Mouse (Mus musculus): ENCODE measurements around the gene Cttnbp2. TPM values are rescaled to one million over a fixed set of nuclear protein-coding genes. Genes with fewer than 3 reads are reported as not detected.
A peak's percentile ranks its signal among the peaks of the same experiment; 100 is the strongest.
"Not testable (repeated sequence)": the region's sequence is repeated elsewhere in the genome, so short reads cannot be mapped to it uniquely, and the experiment has no call there.

Cttnbp2 gene
- polyA plus RNA-seq, 1 experiment from 2014 or later: 25.1 TPM

GRCm38 (mm10) chr6:18417866-18418454 lies 96.7 kb downstream of the Cttnbp2 start:
- Histone ChIP-seq H3K27me3 (ENCODE audit: control insufficient read depth, insufficient read depth, low read length) (no peaks in the 10 kb centered on the region), H3K27ac (ENCODE audit: low read depth, low read length) (no peak overlapping the region), H3K9ac (ENCODE audit: low read depth, low read length) (no peak overlapping the region), H3K36me3 (ENCODE audit: control insufficient read depth, insufficient read depth, low read length) (no peaks in the 10 kb centered on the region), H3K9me3 (ENCODE audit: control insufficient read depth, low read length) (no peaks in the 10 kb centered on the region), H3K4me1 (replicated peaks; ENCODE audit: control insufficient read depth, insufficient read depth, low read length) (no peaks in the 10 kb centered on the region), H3K4me3 (ENCODE audit: low read depth, low read length) (no peak overlapping the region), H3K4me2 (replicated peaks; ENCODE audit: low read depth, low read length) (no peak overlapping the region)
- DNase-seq (ENCODE audit: low spot score) (no peak), ATAC-seq (ENCODE audit: low FRiP score) (no peak)
- WGBS: 89% methylated on average over 6 of the region's 6 CpGs

- Histone ChIP-seq H3K9me3 (ENCODE audit: control insufficient read depth, low read length) (no peaks in the 10 kb centered on the region), H3K9ac (ENCODE audit: low read depth, low read length) (no peak overlapping the region), H3K27me3 (ENCODE audit: control insufficient read depth, insufficient read depth, low read length) (no peaks in the 10 kb centered on the region), H3K4me3 (ENCODE audit: low read depth, low read length) (no peak overlapping the region), H3K36me3 (ENCODE audit: control insufficient read depth, insufficient read depth, low read length) (no peaks in the 10 kb centered on the region), H3K27ac (ENCODE audit: low read depth, low read length) (no peak overlapping the region), H3K4me1 (replicated peaks; ENCODE audit: control insufficient read depth, insufficient read depth, low read length) (no peaks in the 10 kb centered on the region), H3K4me2 (replicated peaks; ENCODE audit: low read depth, low read length) (no peak overlapping the region)
- DNase-seq (ENCODE audit: low spot score) (no peak), ATAC-seq (ENCODE audit: low FRiP score) (no peak)
- 84% methylated on average over 4 of the region's 4 CpGs for WGBS
Measured at GRCm38 (mm10) chr6:18415961-18416360, 98.7 kb downstream of the Cttnbp2 start.

- ATAC-seq (ENCODE audit: low FRiP score) (no peak), DNase-seq (ENCODE audit: low spot score) (no peak)
- H3K27me3 ChIP-seq (ENCODE audit: control insufficient read depth, insufficient read depth, low read length): no peaks in the 10 kb centered on the region
- H3K36me3 ChIP-seq (ENCODE audit: control insufficient read depth, insufficient read depth, low read length): no peaks in the 10 kb centered on the region
- H3K9me3 ChIP-seq (ENCODE audit: control insufficient read depth, low read length): no peaks in the 10 kb centered on the region
- no peak overlapping the region for H3K27ac ChIP-seq (ENCODE audit: low read depth, low read length)
- no peaks in the 10 kb centered on the region for H3K4me1 ChIP-seq (replicated peaks; ENCODE audit: control insufficient read depth, insufficient read depth, low read length)
- 92% methylated on average over 1 of the region's 1 CpGs for WGBS
- no peak overlapping the region for H3K4me2 ChIP-seq (replicated peaks; ENCODE audit: low read depth, low read length)
- H3K4me3 ChIP-seq (ENCODE audit: low read depth, low read length): no peak overlapping the region
- H3K9ac ChIP-seq (ENCODE audit: low read depth, low read length): no peak overlapping the region
Measured at GRCm38 (mm10) chr6:18411505-18412225, 103.0 kb downstream of the Cttnbp2 start.

GRCm38 (mm10) chr6:18408445-18408844 lies 106.2 kb downstream of the Cttnbp2 start:
- no peaks in the 10 kb centered on the region for H3K36me3 ChIP-seq (ENCODE audit: control insufficient read depth, insufficient read depth, low read length)
- no peak overlapping the region for H3K4me3 ChIP-seq (ENCODE audit: low read depth, low read length)
- no peaks in the 10 kb centered on the region for H3K4me1 ChIP-seq (replicated peaks; ENCODE audit: control insufficient read depth, insufficient read depth, low read length)
- H3K9me3 ChIP-seq (ENCODE audit: control insufficient read depth, low read length): no peaks in the 10 kb centered on the region
- no peak for DNase-seq (ENCODE audit: low spot score)
- H3K27ac ChIP-seq (ENCODE audit: low read depth, low read length): no peak overlapping the region
- no peak for ATAC-seq (ENCODE audit: low FRiP score)
- 97% methylated on average over 7 of the region's 7 CpGs for WGBS
- no peak overlapping the region for H3K9ac ChIP-seq (ENCODE audit: low read depth, low read length)
- H3K27me3 ChIP-seq (ENCODE audit: control insufficient read depth, insufficient read depth, low read length): no peaks in the 10 kb centered on the region
- no peak overlapping the region for H3K4me2 ChIP-seq (replicated peaks; ENCODE audit: low read depth, low read length)

GRCm38 (mm10) chr6:18401066-18401674 lies 113.5 kb downstream of the Cttnbp2 start:
- ATAC-seq (ENCODE audit: low FRiP score) (no peak), DNase-seq (ENCODE audit: low spot score) (peak; percentile 5)
- Histone ChIP-seq H3K36me3 (ENCODE audit: control insufficient read depth, insufficient read depth, low read length) (0 out of 2 replicates have a peak, but pooled peaks cover 6% of the 10 kb centered on the region), H3K27ac (ENCODE audit: low read depth, low read length) (no peak overlapping the region), H3K4me2 (replicated peaks; ENCODE audit: low read depth, low read length) (no peak overlapping the region), H3K4me1 (replicated peaks; ENCODE audit: control insufficient read depth, insufficient read depth, low read length) (no peaks in the 10 kb centered on the region), H3K27me3 (ENCODE audit: control insufficient read depth, insufficient read depth, low read length) (no peaks in the 10 kb centered on the region), H3K9ac (ENCODE audit: low read depth, low read length) (no peak overlapping the region), H3K4me3 (ENCODE audit: low read depth, low read length) (no peak overlapping the region), H3K9me3 (ENCODE audit: control insufficient read depth, low read length) (no peaks in the 10 kb centered on the region)
- WGBS: 79% methylated on average over 1 of the region's 1 CpGs

DNA sequence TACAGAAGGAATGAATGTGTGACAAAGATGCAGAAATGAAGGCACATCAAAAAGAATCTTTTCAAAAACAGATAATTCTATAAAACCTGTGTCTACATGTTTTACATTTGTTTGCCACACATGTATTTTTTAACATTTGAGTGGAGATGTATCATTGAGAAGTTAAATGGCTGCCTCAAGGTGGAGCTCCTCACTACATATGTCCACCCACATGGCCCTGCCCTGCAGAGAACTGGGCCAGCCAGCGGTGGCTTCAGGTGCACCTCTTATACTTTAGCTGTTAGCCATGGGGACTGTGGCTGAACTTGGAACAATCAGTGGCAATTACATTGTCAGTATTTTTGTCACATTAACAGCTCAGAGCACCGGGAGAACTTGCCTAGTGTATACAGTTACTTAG lies 133.3 kb downstream of the Cttnbp2 start:
- 81% methylated on average over 2 of the region's 2 CpGs for WGBS
- no peak overlapping the region for H3K9ac ChIP-seq (ENCODE audit: low read depth, low read length)
- no peaks in the 10 kb centered on the region for H3K36me3 ChIP-seq (ENCODE audit: control insufficient read depth, insufficient read depth, low read length)
- H3K9me3 ChIP-seq (ENCODE audit: control insufficient read depth, low read length): no peaks in the 10 kb centered on the region
- ATAC-seq (ENCODE audit: low FRiP score) (no peak), DNase-seq (ENCODE audit: low spot score) (no peak)
- H3K27me3 ChIP-seq (ENCODE audit: control insufficient read depth, insufficient read depth, low read length): no peaks in the 10 kb centered on the region
- no peak overlapping the region for H3K4me3 ChIP-seq (ENCODE audit: low read depth, low read length)
- H3K4me2 ChIP-seq (replicated peaks; ENCODE audit: low read depth, low read length): no peak overlapping the region
- no peaks in the 10 kb centered on the region for H3K4me1 ChIP-seq (replicated peaks; ENCODE audit: control insufficient read depth, insufficient read depth, low read length)
- no peak overlapping the region for H3K27ac ChIP-seq (ENCODE audit: low read depth, low read length)

DNA sequence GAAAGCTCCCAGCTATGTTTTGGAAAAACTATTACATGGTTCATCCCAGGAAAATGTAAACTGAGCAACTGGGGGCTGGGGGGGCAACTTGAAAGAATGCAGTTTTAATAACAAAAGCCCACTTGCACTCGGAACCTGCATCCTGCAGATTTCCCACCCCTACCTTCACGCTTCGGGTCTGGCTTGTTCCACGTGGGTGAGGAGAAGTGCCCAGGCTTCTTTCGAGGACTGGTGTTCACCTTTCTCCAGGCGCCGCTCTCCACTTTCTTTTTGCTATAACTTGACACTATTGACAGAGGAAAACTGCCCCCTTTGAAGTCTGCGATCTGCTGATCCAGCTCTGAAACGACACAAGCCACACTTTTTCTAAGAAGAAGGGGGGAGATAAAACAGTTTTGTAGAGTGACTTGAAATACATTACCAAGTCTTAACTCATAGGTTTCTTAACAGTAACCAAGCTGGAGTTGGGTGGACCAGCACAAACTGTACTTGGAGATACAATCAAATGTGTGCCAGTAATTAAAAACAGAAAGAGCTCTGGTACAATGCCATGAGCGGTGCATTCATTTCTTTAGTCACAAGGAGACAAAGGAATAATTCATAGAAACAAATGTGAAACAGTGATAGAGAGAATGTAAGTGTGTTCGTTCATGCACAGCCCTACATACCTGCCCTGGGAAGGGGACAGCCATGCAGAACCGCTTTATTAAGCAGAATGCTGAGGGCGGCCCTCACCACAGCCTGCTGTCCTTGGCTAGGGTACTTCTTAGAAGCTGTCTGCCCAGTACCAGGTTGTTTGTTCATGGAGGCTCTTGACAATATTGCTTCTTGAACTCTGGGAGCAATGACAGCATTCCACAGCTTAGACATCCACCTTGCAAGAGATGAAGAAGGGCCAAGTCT lies 134.1 kb downstream of the Cttnbp2 start:
- 0 out of 2 replicates have a peak, but pooled peaks have one; percentile 35 for ATAC-seq (ENCODE audit: low FRiP score)
- H3K9me3 ChIP-seq (ENCODE audit: control insufficient read depth, low read length): no peaks in the 10 kb centered on the region
- 80% methylated on average over 13 of the region's 13 CpGs for WGBS
- H3K27ac ChIP-seq (ENCODE audit: low read depth, low read length): no peak overlapping the region
- no peak overlapping the region for H3K4me2 ChIP-seq (replicated peaks; ENCODE audit: low read depth, low read length)
- no peaks in the 10 kb centered on the region for H3K27me3 ChIP-seq (ENCODE audit: control insufficient read depth, insufficient read depth, low read length)
- H3K4me3 ChIP-seq (ENCODE audit: low read depth, low read length): no peak overlapping the region
- no peak overlapping the region for H3K9ac ChIP-seq (ENCODE audit: low read depth, low read length)
- H3K4me1 ChIP-seq (replicated peaks; ENCODE audit: control insufficient read depth, insufficient read depth, low read length): no peaks in the 10 kb centered on the region
- H3K36me3 ChIP-seq (ENCODE audit: control insufficient read depth, insufficient read depth, low read length): no peaks in the 10 kb centered on the region
- no peak for DNase-seq (ENCODE audit: low spot score)

DNA sequence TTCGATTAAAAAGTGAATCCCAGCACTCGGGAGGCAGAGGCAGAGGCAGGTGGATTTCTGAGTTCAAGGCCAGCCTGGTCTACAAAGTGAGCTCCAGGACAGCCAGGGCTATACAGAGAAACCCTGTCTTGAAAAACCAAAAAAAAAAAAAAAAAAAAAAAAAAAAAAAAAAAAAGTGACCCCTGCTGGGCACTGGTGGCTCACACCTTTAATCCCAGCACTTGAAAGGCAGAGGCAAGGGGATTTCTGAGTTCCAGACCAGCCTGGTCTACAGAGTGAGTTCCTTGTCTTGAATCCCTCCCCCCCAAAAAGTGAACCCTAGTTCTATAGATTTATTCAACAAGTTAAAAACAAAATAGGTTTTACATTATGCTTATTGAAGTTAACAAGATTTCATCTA lies 136.9 kb downstream of the Cttnbp2 start:
- not testable (repeated sequence) for H3K9ac ChIP-seq (ENCODE audit: low read depth, low read length); H3K27ac ChIP-seq (ENCODE audit: low read depth, low read length); H3K27me3 ChIP-seq (ENCODE audit: control insufficient read depth, insufficient read depth, low read length); ATAC-seq (ENCODE audit: low FRiP score); H3K4me3 ChIP-seq (ENCODE audit: low read depth, low read length); H3K4me2 ChIP-seq (replicated peaks; ENCODE audit: low read depth, low read length); H3K9me3 ChIP-seq (ENCODE audit: control insufficient read depth, low read length); H3K4me1 ChIP-seq (replicated peaks; ENCODE audit: control insufficient read depth, insufficient read depth, low read length); H3K36me3 ChIP-seq (ENCODE audit: control insufficient read depth, insufficient read depth, low read length); DNase-seq (ENCODE audit: low spot score)
- 86% methylated on average over 2 of the region's 2 CpGs for WGBS

Data from hindbrain, embryonic 11.5 days (tissue).